Mouse (Mus musculus): ENCODE results near the gene Vwa1. TPM values are rescaled to one million over a fixed set of nuclear protein-coding genes. Genes with fewer than 3 reads are reported as not detected.

Gene Vwa1
- total and polyA plus RNA-seq, 2 experiments: 0.32 to 0.46 TPM

DNA sequence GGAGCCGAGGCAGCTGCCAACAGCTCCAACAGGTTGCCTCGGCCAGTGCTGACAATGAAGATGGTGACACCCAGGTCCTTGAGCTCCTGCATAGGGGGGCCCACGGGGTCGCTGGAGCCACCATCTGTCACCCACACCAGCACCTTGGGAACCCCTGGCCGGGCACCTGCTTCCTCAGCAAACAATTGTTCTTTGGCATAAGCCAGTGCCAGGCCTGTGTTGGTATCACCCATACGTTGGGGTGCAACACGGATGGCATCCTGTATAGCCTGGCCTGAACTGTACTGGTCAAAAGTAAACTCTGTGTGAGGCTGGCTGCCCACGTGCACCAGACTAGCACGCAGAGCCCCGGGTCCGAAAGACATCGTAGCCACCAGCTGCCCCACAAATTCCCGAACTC lies 1.7 kb downstream of the Vwa1 start:
- Histone ChIP-seq H3K36me3 (ENCODE audit: control insufficient read depth, insufficient read depth, low read length) (no peaks in the 10 kb centered on the region), H3K27ac (replicated peaks; ENCODE audit: insufficient read depth, low read depth, low read length) (no peak overlapping the region), H3K9ac (ENCODE audit: low read depth, low read length) (no peak overlapping the region), H3K4me1 (ENCODE audit: control insufficient read depth, insufficient read depth, low read length) (peaks cover 15% of the 10 kb centered on the region), H3K4me3 (ENCODE audit: insufficient read depth, low read depth, low read length) (no peak overlapping the region), H3K79me2 (ENCODE audit: control insufficient read depth, insufficient read depth, low read length) (no peaks in the 10 kb centered on the region), H3K27me3 (ENCODE audit: control insufficient read depth, insufficient read depth, low read length) (no peaks in the 10 kb centered on the region)
- TF ChIP-seq POLR2A (IDR thresholded peaks at IDR 0.05; ENCODE audit: extremely low read depth, insufficient read depth, low read length): no peak
- TF ChIP-seq CTCF (IDR thresholded peaks at IDR 0.05; ENCODE audit: low read depth, low read length): no peak
- 87% methylated on average over 13 of the region's 13 CpGs for WGBS
- DNase-seq (ENCODE audit: extremely low read depth, low read depth, low spot score): no peak

DNA sequence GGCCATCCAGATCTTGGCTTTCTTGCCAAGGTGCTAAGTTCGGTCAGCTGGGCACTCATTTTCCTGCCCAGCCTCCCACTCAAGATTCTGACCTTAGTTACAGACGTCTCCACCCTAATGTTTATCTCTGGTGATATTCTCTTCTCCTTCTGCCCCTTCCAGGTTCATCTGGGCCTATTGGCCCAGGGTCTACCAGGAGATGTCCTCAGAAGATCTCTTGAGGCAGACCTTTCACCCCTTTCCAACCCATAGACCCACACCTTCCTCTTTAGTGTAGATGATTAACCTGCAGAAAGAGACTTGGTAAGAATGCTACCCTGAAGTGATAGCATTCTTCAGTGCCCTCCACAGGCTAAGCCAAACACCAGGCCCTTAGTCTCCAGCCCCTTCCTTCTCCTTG lies 2.8 kb downstream of the Vwa1 start:
- Histone ChIP-seq H3K36me3 (ENCODE audit: control insufficient read depth, insufficient read depth, low read length) (no peaks in the 10 kb centered on the region), H3K79me2 (ENCODE audit: control insufficient read depth, insufficient read depth, low read length) (no peaks in the 10 kb centered on the region), H3K4me1 (ENCODE audit: control insufficient read depth, insufficient read depth, low read length) (peaks cover 9% of the 10 kb centered on the region), H3K27ac (replicated peaks; ENCODE audit: insufficient read depth, low read depth, low read length) (no peak overlapping the region), H3K27me3 (ENCODE audit: control insufficient read depth, insufficient read depth, low read length) (no peaks in the 10 kb centered on the region), H3K4me3 (ENCODE audit: insufficient read depth, low read depth, low read length) (no peak overlapping the region), H3K9ac (ENCODE audit: low read depth, low read length) (no peak overlapping the region)
- TF ChIP-seq POLR2A (IDR thresholded peaks at IDR 0.05; ENCODE audit: extremely low read depth, insufficient read depth, low read length): no peak
- TF ChIP-seq CTCF (IDR thresholded peaks at IDR 0.05; ENCODE audit: low read depth, low read length): no peak
- 75% methylated on average over 2 of the region's 2 CpGs for WGBS
- no peak for DNase-seq (ENCODE audit: extremely low read depth, low read depth, low spot score)

DNA sequence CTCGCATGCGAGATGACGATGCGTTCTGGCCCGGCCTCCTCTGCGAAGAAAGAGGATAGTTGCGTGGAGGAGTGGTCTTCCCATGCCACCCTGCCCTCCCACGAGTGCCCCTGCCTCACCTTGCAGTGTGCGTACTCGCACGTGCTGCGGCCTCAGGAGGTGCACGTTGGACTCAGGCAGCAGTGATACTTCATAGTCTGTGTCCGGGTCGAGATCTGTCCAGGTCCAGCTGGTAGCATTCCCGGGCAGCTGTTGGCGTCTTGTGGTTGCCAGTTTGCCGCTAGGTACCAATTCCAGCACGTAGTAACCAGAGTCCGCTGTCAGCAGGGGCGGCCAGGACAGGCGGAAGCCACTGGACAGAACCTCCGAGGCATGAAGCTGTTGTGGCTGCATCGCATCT lies 3.9 kb downstream of the Vwa1 start:
- no peaks in the 10 kb centered on the region for H3K36me3 ChIP-seq (ENCODE audit: control insufficient read depth, insufficient read depth, low read length)
- peak overlapping the region; percentile 39 for H3K9ac ChIP-seq (ENCODE audit: low read depth, low read length)
- no peak overlapping the region for H3K27ac ChIP-seq (replicated peaks; ENCODE audit: insufficient read depth, low read depth, low read length)
- H3K79me2 ChIP-seq (ENCODE audit: control insufficient read depth, insufficient read depth, low read length): no peaks in the 10 kb centered on the region
- H3K4me3 ChIP-seq (ENCODE audit: insufficient read depth, low read depth, low read length): peak overlapping the region; percentile 70; the same call in 1 of the 2 replicates
- peaks cover 4% of the 10 kb centered on the region; the same call in 1 of the 2 replicates for H3K4me1 ChIP-seq (ENCODE audit: control insufficient read depth, insufficient read depth, low read length)
- TF ChIP-seq POLR2A (IDR thresholded peaks at IDR 0.05; ENCODE audit: extremely low read depth, insufficient read depth, low read length) (no peak), CTCF (IDR thresholded peaks at IDR 0.05; ENCODE audit: low read depth, low read length) (no peak)
- no peaks in the 10 kb centered on the region for H3K27me3 ChIP-seq (ENCODE audit: control insufficient read depth, insufficient read depth, low read length)
- 47% methylated on average over 24 of the region's 24 CpGs for WGBS
- peak; percentile 78 for DNase-seq (ENCODE audit: extremely low read depth, low read depth, low spot score)

DNA sequence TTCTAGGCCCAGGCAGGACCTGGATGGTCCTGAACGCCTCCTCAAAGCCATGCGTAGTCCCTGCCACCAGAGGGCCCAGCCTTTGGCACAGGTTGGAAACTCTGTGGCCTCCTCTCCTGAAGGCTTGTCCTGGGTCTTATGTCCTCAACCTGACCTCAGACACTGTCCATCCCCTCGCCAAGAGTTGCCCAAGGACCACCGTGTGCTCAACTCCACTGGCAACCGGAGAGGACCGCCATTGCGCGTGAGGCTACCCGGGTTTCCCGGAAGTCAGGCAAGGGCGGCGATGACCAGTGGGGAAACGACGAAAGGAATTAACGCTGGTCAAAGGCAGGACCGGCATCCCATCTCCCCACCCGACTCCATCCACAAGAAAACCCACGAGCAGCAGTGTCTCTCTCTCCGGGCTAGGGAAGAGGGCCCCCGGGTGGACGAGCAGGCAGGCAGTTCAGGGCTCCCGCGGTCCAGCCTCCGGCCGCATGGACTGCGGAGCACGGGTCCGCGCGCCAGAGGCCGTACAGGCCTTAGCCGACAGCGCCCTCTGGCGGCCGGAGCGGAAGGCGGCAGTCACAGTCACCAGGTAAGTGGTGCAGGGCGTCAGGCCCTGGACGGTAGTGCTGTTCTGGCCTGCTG lies 4.5 kb downstream of the Vwa1 start:
- DNase-seq (ENCODE audit: extremely low read depth, low read depth, low spot score): peak; percentile 73
- no peaks in the 10 kb centered on the region for H3K36me3 ChIP-seq (ENCODE audit: control insufficient read depth, insufficient read depth, low read length)
- no peaks in the 10 kb centered on the region for H3K27me3 ChIP-seq (ENCODE audit: control insufficient read depth, insufficient read depth, low read length)
- peak overlapping the region; percentile 77 for H3K27ac ChIP-seq (replicated peaks; ENCODE audit: insufficient read depth, low read depth, low read length)
- H3K4me1 ChIP-seq (ENCODE audit: control insufficient read depth, insufficient read depth, low read length): peaks cover 4% of the 10 kb centered on the region; the same call in 1 of the 2 replicates
- H3K79me2 ChIP-seq (ENCODE audit: control insufficient read depth, insufficient read depth, low read length): no peaks in the 10 kb centered on the region
- TF ChIP-seq CTCF (IDR thresholded peaks at IDR 0.05; ENCODE audit: low read depth, low read length) (peak; percentile 95), POLR2A (IDR thresholded peaks at IDR 0.05; ENCODE audit: extremely low read depth, insufficient read depth, low read length) (peak; percentile 24; the same call in 1 of the 2 replicates)
- WGBS: under 1% methylated on average over 39 of the region's 39 CpGs
- H3K4me3 ChIP-seq (ENCODE audit: insufficient read depth, low read depth, low read length): peak overlapping the region; percentile 70
- H3K9ac ChIP-seq (ENCODE audit: low read depth, low read length): peak overlapping the region; percentile 84

DNA sequence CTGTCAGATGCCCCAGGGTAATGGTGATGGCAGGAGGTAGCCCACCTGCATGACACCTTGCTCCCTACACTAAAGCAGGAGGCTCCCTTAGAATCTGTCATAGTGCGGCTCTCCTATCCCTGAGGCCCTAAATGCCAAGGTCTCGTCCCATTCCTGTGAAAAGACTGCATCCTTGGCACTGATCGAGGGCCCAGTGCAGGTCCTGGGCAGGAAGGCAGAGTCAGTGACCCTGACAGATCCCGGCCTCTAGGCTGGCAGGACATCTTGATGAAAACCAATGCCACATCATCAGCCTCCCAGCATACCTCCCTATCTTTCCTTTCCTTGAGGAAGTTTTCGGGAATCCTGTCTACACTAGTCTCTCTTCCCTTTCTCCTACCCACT lies 5.0 kb downstream of the Vwa1 start:
- Histone ChIP-seq H3K9ac (ENCODE audit: low read depth, low read length) (no peak overlapping the region; the same call in 1 of the 2 replicates), H3K79me2 (ENCODE audit: control insufficient read depth, insufficient read depth, low read length) (no peaks in the 10 kb centered on the region), H3K27me3 (ENCODE audit: control insufficient read depth, insufficient read depth, low read length) (no peaks in the 10 kb centered on the region), H3K4me1 (ENCODE audit: control insufficient read depth, insufficient read depth, low read length) (peaks cover 4% of the 10 kb centered on the region; the same call in 1 of the 2 replicates), H3K36me3 (ENCODE audit: control insufficient read depth, insufficient read depth, low read length) (no peaks in the 10 kb centered on the region), H3K4me3 (ENCODE audit: insufficient read depth, low read depth, low read length) (no peak overlapping the region; the same call in 1 of the 2 replicates), H3K27ac (replicated peaks; ENCODE audit: insufficient read depth, low read depth, low read length) (no peak overlapping the region)
- WGBS: 44% methylated on average over 5 of the region's 5 CpGs
- no peak for DNase-seq (ENCODE audit: extremely low read depth, low read depth, low spot score)
- no peak for TF ChIP-seq POLR2A (IDR thresholded peaks at IDR 0.05; ENCODE audit: extremely low read depth, insufficient read depth, low read length)
- TF ChIP-seq CTCF (IDR thresholded peaks at IDR 0.05; ENCODE audit: low read depth, low read length): no peak

DNA sequence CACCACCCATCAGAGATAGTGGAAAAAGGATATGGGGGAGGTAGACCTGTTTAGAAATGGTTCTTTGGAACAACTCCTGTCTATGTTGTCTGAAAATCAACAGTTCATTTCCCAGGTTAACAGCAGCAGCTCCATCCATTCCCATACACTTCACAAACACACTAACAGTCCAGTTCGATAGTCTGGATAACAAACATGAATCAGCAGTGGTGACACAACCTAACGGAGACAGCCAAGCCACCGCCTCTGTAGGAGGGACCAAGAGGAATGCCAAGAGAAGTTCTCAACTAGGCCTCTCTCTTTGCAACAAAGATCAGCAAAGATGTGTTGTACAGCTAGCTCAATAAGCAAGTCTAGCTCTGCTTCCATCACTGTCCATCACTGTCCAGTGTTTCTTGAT lies 12.1 kb downstream of the Vwa1 start:
- Histone ChIP-seq H3K27me3 (ENCODE audit: control insufficient read depth, insufficient read depth, low read length) (no peaks in the 10 kb centered on the region), H3K4me3 (ENCODE audit: insufficient read depth, low read depth, low read length) (no peak overlapping the region), H3K27ac (replicated peaks; ENCODE audit: insufficient read depth, low read depth, low read length) (no peak overlapping the region), H3K4me1 (ENCODE audit: control insufficient read depth, insufficient read depth, low read length) (peaks cover 9% of the 10 kb centered on the region; the same call in 1 of the 2 replicates), H3K9ac (ENCODE audit: low read depth, low read length) (no peak overlapping the region), H3K79me2 (ENCODE audit: control insufficient read depth, insufficient read depth, low read length) (peaks cover 10% of the 10 kb centered on the region; the same call in 1 of the 2 replicates), H3K36me3 (ENCODE audit: control insufficient read depth, insufficient read depth, low read length) (no peaks in the 10 kb centered on the region)
- TF ChIP-seq POLR2A (IDR thresholded peaks at IDR 0.05; ENCODE audit: extremely low read depth, insufficient read depth, low read length): no peak
- no peak for TF ChIP-seq CTCF (IDR thresholded peaks at IDR 0.05; ENCODE audit: low read depth, low read length)
- WGBS: 20% methylated on average over 3 of the region's 3 CpGs
- peak; percentile 89 for DNase-seq (ENCODE audit: extremely low read depth, low read depth, low spot score)

Measured in liver, adult 2 months (tissue).